Mouse (Mus musculus): ENCODE measurements around the gene Ccnq. TPM values are rescaled to one million over a fixed set of nuclear protein-coding genes. Genes with fewer than 3 reads are reported as not detected.
"Not testable (repeated sequence)": the region's sequence is repeated elsewhere in the genome, so short reads cannot be mapped to it uniquely, and the experiment has no call there.

The Ccnq gene
- polyA plus RNA-seq, 1 experiment from 2014 or later, result 20.1 TPM

DNA sequence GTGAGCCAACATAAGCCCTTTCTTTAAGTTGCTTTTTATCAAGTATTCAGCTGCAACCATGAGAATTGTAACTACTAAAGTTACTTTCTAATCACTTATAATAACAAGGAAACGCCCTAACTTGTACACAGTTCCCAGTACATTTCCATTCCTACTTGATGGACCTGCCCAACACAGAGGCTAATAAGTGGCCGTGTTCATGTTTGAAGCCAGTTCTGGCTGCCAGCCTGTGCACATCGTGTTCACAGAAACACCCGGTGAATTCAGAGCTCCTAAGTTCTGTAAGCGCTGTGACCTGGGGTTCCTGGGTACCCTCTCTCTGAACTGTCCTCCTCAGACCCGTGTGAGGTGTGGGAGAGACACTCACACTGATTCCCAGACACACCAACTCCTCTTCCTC, 13.3 kb upstream of the Ccnq start:
- H3K27ac ChIP-seq (ENCODE audit: low read depth), result no peak overlapping the region
- TF ChIP-seq CTCF (IDR thresholded peaks at IDR 0.05; ENCODE audit: low read depth), result no peak
- no peak for TF ChIP-seq EP300 (IDR thresholded peaks at IDR 0.05; ENCODE audit: low read depth)
- no peak for DNase-seq
- H3K4me1 ChIP-seq (ENCODE audit: insufficient read depth), result no peaks in the 10 kb centered on the region
- H3K36me3 ChIP-seq (replicated peaks; ENCODE audit: insufficient read depth, low read length), result no peaks in the 10 kb centered on the region
- H3K4me2 ChIP-seq (ENCODE audit: low read depth, low read length), result no peak overlapping the region
- no peak for ATAC-seq
- H3K4me3 ChIP-seq (ENCODE audit: low read depth, low read length), result no peak overlapping the region
- no peaks in the 10 kb centered on the region for H3K27me3 ChIP-seq (ENCODE audit: insufficient read depth, low read length)
- no peaks in the 10 kb centered on the region for H3K9me3 ChIP-seq (ENCODE audit: low read length)
- WGBS (ENCODE audit: insufficient replicate concordance), result 69% methylated on average over 6 of the region's 6 CpGs
- no peak overlapping the region for H3K9ac ChIP-seq (replicated peaks)

DNA sequence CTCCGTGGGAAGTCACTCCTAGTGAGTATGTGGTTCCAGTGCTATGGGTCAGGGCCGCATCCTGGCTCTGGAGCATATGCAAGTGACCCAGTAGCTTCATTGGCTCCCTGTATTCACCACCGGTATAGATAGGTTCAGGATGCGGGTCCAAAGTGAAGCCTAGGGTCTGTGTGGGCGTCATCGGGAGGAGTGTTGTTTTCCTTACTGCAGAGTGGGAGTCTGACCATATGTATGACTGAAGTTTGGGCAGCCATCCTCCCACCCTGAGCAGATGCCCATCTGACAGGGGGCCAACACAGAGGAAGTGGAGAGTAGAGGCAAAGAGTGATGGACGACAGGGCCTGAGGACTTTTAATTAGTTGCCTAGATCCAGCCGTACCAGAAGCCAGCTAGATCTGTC, 12.8 kb upstream of the Ccnq start:
- Histone ChIP-seq H3K9me3 (ENCODE audit: low read length) (no peaks in the 10 kb centered on the region), H3K4me3 (ENCODE audit: low read depth, low read length) (no peak overlapping the region), H3K4me2 (ENCODE audit: low read depth, low read length) (no peak overlapping the region), H3K36me3 (replicated peaks; ENCODE audit: insufficient read depth, low read length) (no peaks in the 10 kb centered on the region), H3K9ac (replicated peaks) (no peak overlapping the region), H3K4me1 (ENCODE audit: insufficient read depth) (no peaks in the 10 kb centered on the region), H3K27ac (ENCODE audit: low read depth) (no peak overlapping the region), H3K27me3 (ENCODE audit: insufficient read depth, low read length) (no peaks in the 10 kb centered on the region)
- TF ChIP-seq CTCF (IDR thresholded peaks at IDR 0.05; ENCODE audit: low read depth) (no peak), EP300 (IDR thresholded peaks at IDR 0.05; ENCODE audit: low read depth) (no peak)
- 62% methylated on average over 8 of the region's 8 CpGs for WGBS (ENCODE audit: insufficient replicate concordance)
- no peak for ATAC-seq
- DNase-seq, result no peak

DNA sequence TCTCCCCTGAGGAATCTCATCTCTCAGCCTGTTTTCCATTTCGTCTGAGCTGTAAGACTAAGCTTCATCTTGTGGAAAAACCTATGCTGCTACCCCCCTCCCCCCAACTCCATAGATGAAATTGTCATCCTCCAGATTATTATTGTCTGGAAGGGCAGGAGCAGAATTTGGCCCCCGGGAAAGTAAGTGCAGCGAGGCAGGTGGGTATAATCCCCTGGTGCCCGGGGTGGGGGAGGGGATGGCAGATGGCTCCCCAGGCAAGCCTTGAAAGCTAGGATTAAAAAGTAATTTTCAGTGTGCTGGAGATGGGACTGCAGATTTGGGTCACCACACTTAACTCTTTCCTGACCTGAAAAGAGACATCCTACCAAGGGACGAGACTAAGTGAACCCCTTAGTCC, 10.7 kb upstream of the Ccnq start:
- ATAC-seq, result no peak
- 66% methylated on average over 5 of the region's 5 CpGs for WGBS (ENCODE audit: insufficient replicate concordance)

GRCm38 (mm10) chr11:78761086-78761485, 9.6 kb upstream of the Ccnq start:
- Histone ChIP-seq H3K9me3 (ENCODE audit: low read length) (no peaks in the 10 kb centered on the region), H3K4me3 (ENCODE audit: low read depth, low read length) (no peak overlapping the region), H3K36me3 (replicated peaks; ENCODE audit: insufficient read depth, low read length) (no peaks in the 10 kb centered on the region), H3K4me2 (ENCODE audit: low read depth, low read length) (no peak overlapping the region), H3K27ac (ENCODE audit: low read depth) (no peak overlapping the region), H3K4me1 (ENCODE audit: insufficient read depth) (no peaks in the 10 kb centered on the region), H3K27me3 (ENCODE audit: insufficient read depth, low read length) (no peaks in the 10 kb centered on the region), H3K9ac (replicated peaks) (no peak overlapping the region)
- WGBS (ENCODE audit: insufficient replicate concordance), result 82% methylated on average over 9 of the region's 9 CpGs
- TF ChIP-seq CTCF (IDR thresholded peaks at IDR 0.05; ENCODE audit: low read depth) (no peak), EP300 (IDR thresholded peaks at IDR 0.05; ENCODE audit: low read depth) (no peak)
- DNase-seq (no peak), ATAC-seq (no peak)

More for the DNA sequence above, 10.7 kb upstream of the Ccnq start:
- Histone ChIP-seq H3K27me3 (ENCODE audit: insufficient read depth, low read length) (no peaks in the 10 kb centered on the region), H3K9ac (replicated peaks) (no peak overlapping the region), H3K4me2 (ENCODE audit: low read depth, low read length) (no peak overlapping the region), H3K27ac (ENCODE audit: low read depth) (no peak overlapping the region), H3K4me3 (ENCODE audit: low read depth, low read length) (no peak overlapping the region), H3K4me1 (ENCODE audit: insufficient read depth) (no peaks in the 10 kb centered on the region), H3K9me3 (ENCODE audit: low read length) (no peaks in the 10 kb centered on the region), H3K36me3 (replicated peaks; ENCODE audit: insufficient read depth, low read length) (no peaks in the 10 kb centered on the region)
- no peak for DNase-seq
- TF ChIP-seq EP300 (IDR thresholded peaks at IDR 0.05; ENCODE audit: low read depth) (no peak), CTCF (IDR thresholded peaks at IDR 0.05; ENCODE audit: low read depth) (no peak)

DNA sequence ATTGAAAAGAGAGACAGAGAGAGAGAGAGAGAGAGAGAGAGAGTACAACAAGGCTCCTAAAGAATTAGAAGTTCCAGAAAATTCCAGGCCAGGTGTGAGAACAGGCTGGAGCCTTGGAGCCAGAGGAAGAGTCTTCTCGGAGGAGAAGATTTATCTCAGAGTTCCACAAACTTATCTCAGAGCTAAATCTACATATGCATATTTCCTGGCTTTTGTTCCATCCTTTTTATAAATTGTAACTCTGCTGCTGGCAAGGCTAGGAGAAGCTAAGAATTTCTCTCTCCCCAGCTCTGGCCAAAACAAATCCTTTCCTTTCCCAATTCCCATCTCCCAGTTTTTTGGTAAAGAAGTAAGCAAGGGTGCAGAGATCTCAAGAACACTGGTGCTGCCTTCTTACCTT, 3.8 kb upstream of the Ccnq start:
- no peaks in the 10 kb centered on the region for H3K9me3 ChIP-seq (ENCODE audit: low read length)
- TF ChIP-seq EP300 (IDR thresholded peaks at IDR 0.05; ENCODE audit: low read depth) (no peak), CTCF (IDR thresholded peaks at IDR 0.05; ENCODE audit: low read depth) (no peak)
- H3K36me3 ChIP-seq (replicated peaks; ENCODE audit: insufficient read depth, low read length), result no peaks in the 10 kb centered on the region
- H3K27ac ChIP-seq (ENCODE audit: low read depth), result no peak overlapping the region
- WGBS (ENCODE audit: insufficient replicate concordance), result 52% methylated on average over 1 of the region's 1 CpGs
- H3K4me3 ChIP-seq (ENCODE audit: low read depth, low read length), result no peak overlapping the region
- no peaks in the 10 kb centered on the region for H3K27me3 ChIP-seq (ENCODE audit: insufficient read depth, low read length)
- ATAC-seq (no peak), DNase-seq (no peak)
- peaks cover 12% of the 10 kb centered on the region for H3K4me1 ChIP-seq (ENCODE audit: insufficient read depth)
- H3K4me2 ChIP-seq (ENCODE audit: low read depth, low read length), result no peak overlapping the region
- no peak overlapping the region for H3K9ac ChIP-seq (replicated peaks)

DNA sequence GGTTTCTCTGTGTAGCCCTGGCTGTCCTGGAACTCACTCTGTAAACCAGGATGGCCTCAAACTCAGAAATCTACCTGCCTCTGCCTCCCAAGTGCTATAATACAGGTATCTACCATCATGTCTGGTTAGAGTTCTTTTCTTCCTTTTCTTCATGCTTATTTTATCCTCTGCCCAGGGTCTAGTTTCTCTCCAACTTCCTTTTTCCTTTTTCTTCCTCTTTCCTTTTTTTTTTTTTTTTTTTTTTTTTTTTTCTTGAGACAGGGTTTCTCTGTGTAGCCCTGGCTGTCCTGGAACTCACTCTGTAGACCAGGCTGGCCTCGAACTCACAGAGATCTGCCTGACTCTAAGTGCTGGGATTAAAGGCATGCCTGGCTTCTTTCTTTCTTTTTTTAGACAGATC, 2.6 kb upstream of the Ccnq start:
- 73% methylated on average over 1 of the region's 1 CpGs for WGBS (ENCODE audit: insufficient replicate concordance)
- H3K36me3 ChIP-seq (replicated peaks; ENCODE audit: insufficient read depth, low read length); DNase-seq; ATAC-seq; H3K27me3 ChIP-seq (ENCODE audit: insufficient read depth, low read length); H3K27ac ChIP-seq (ENCODE audit: low read depth); H3K4me2 ChIP-seq (ENCODE audit: low read depth, low read length); H3K9me3 ChIP-seq (ENCODE audit: low read length); H3K4me3 ChIP-seq (ENCODE audit: low read depth, low read length); H3K9ac ChIP-seq (replicated peaks): not testable (repeated sequence)
- H3K4me1 ChIP-seq (ENCODE audit: insufficient read depth), result peaks cover 12% of the 10 kb centered on the region

DNA sequence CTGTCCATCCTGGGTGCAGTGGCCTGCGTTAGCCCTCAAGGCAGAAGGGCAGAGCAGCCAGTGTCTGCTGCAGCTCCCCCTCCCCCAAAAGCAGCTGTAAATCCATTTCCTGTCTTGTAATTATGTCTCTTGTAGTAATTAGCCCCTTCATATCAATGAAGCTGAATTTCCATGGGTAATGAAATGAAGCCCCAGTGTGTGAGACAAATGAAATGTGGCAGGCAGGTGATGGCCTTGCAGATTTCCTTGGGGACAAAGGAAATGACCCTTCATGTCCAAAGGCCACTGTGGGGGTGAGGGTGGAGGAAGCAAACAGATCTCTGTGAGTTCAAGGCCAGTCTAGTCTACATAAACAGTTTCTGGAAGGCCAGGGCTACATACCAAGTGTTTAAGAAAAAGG, 1.7 kb upstream of the Ccnq start:
- Histone ChIP-seq H3K36me3 (replicated peaks; ENCODE audit: insufficient read depth, low read length) (no peaks in the 10 kb centered on the region), H3K4me2 (ENCODE audit: low read depth, low read length) (no peak overlapping the region), H3K9ac (replicated peaks) (no peak overlapping the region), H3K4me1 (ENCODE audit: insufficient read depth) (peaks cover 12% of the 10 kb centered on the region), H3K4me3 (ENCODE audit: low read depth, low read length) (no peak overlapping the region), H3K9me3 (ENCODE audit: low read length) (no peaks in the 10 kb centered on the region), H3K27me3 (ENCODE audit: insufficient read depth, low read length) (no peaks in the 10 kb centered on the region), H3K27ac (ENCODE audit: low read depth) (no peak overlapping the region)
- WGBS (ENCODE audit: insufficient replicate concordance), result 78% methylated on average over 1 of the region's 1 CpGs
- TF ChIP-seq EP300 (IDR thresholded peaks at IDR 0.05; ENCODE audit: low read depth), result no peak
- TF ChIP-seq CTCF (IDR thresholded peaks at IDR 0.05; ENCODE audit: low read depth), result no peak
- ATAC-seq (no peak), DNase-seq (no peak)

All from liver, postnatal 0 days (tissue).